Mouse (Mus musculus) olfactory bulb, adult 2 months (tissue): Measurements from ENCODE around the gene Myom1. TPM values are rescaled to one million over a fixed set of nuclear protein-coding genes. Genes with fewer than 3 reads are reported as not detected.

Source experiments
- H3K27ac ChIP-seq: fragments of 200-500 bp; 2 replicates; pipeline ENCODE4 v1.5.1; 2012; ENCODE audit warnings: low read depth, low read length; ENCODE audit not compliant: insufficient read depth
- H3K4me1 ChIP-seq: fragments of 200-500 bp; 2 replicates; pipeline ENCODE4 v1.6.1; 2012; ENCODE audit warnings: low read length; ENCODE audit not compliant: control insufficient read depth, insufficient read depth
- H3K4me3 ChIP-seq: fragments of 200-500 bp; 2 replicates; pipeline ENCODE4 v1.5.1; 2012; ENCODE audit warnings: mild to moderate bottlenecking, low read depth, low read length, moderate library complexity; ENCODE audit not compliant: insufficient read depth
- CTCF ChIP-seq: fragments of 200-500 bp; IDR thresholded peaks from 2 replicates; pipeline ENCODE4 v1.5.1; 2012; ENCODE audit warnings: low read depth, mild to moderate bottlenecking, low read length, moderate library complexity; ENCODE audit not compliant: insufficient read depth
- POLR2A ChIP-seq: fragments of 200-500 bp; IDR thresholded peaks from 2 replicates; pipeline ENCODE4 v1.6.1; 2012; ENCODE audit warnings: mild to moderate bottlenecking, low read depth, low read length, moderate library complexity; ENCODE audit not compliant: insufficient read depth
- WGBS: fragments of 180-500 bp; shearing (Covaris S2); methylation state at CpG from one replicate; pipeline ENCODE4 v1.1.7; 2018; 5-methylcytosine and 5-hydroxymethylcytosine counted together
- polyA plus RNA-seq: library from polyadenylated mRNA; stranded (reverse); fragments of >200 nt; gene quantifications from 2 replicates; pipeline ENCODE4 v1.2.4, GENCODE M21; 2012; ENCODE audit warnings: low replicate concordance; ENCODE audit not compliant: missing spikeins, insufficient read depth, insufficient read length

The Myom1 gene
- polyA plus RNA-seq, 1 experiment, result not detected

DNA sequence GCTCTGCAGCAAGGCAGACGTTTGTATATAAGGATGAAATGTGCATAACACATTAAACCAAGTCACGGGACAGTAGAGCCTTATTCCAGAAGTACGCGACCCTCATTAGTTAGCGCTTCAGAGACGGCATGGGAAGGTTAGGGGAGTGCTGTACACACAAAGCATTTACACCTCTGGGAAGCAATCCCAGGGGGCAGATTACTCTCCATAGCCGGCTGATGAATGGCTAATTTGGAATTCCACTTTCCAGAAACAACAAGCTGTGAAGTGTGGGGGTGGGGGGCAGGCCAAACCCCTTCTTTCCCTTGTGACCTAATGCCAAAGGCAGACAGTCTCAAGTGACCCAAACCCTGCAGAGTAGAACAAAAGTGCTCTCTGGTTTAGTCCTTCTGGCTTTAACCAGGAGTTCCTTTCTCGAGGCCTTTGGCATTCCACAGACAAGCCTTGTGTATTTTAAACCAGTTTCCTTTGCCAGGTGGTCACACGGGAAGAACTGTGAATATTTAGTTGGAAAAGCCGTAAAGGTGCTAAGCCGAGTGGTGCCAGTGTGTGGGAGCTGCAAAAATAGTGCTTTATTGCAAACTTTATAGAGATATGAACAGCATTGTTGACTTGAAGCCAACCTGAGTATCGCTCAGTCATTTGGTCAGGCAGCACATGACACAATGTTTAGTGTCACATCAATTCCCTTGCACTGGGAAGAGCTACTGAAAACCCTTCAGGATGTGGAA is 37.6 kb downstream of the Myom1 start:
- TF ChIP-seq POLR2A (no peak), CTCF (no peak)
- H3K4me1 ChIP-seq, result no peaks in the 10 kb centered on the region
- no peak overlapping the region for H3K27ac ChIP-seq
- no peak overlapping the region for H3K4me3 ChIP-seq
- 54% methylated on average over 12 of the region's 12 CpGs for WGBS

DNA sequence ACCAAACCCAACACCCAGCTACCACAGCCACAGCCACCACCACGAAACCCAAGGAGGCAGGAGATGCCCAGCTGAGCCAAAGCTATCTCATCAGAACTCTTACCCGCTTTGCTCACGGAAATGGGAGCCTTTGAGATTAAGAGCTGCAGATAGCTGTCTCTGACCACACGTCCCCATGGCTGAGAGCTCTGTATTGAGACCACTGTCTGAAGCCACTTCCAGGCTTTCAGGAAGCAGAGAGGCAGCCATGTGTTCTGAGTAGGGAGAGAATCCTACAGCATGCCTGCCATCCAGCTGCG is 38.1 kb downstream of the Myom1 start:
- whole genome bisulfite sequencing, result 82% methylated on average over 5 of the region's 5 CpGs
- Histone ChIP-seq H3K4me3 (no peak overlapping the region), H3K4me1 (no peaks in the 10 kb centered on the region)

DNA sequence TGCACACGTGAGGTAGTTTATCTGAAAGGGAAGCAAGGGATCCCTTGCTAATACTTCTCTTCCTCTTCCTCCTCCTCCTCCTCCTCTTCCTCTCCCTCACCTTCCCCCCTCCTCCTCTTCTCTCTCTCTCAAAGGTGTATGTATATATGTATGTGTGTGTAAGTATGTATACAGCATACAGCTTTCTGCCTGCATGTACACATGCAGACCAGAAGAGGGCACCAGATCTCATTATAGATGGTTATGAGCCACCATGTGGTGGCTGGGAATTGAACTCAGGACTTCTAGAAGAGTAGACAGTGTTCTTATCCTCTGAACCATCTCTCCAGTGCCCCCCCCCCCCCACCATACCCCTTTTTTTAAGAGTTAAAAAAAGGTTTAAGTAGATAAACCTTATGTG is 40.2 kb downstream of the Myom1 start:
- no peaks in the 10 kb centered on the region for H3K4me1 ChIP-seq
- 96% methylated on average over 1 of the region's 1 CpGs for WGBS
- no peak overlapping the region for H3K4me3 ChIP-seq
- H3K27ac ChIP-seq, result no peak overlapping the region
- TF ChIP-seq CTCF, result no peak

More for the DNA sequence above, 38.1 kb downstream of the Myom1 start:
- no peak overlapping the region for H3K27ac ChIP-seq
- TF ChIP-seq CTCF (no peak), POLR2A (no peak)

DNA sequence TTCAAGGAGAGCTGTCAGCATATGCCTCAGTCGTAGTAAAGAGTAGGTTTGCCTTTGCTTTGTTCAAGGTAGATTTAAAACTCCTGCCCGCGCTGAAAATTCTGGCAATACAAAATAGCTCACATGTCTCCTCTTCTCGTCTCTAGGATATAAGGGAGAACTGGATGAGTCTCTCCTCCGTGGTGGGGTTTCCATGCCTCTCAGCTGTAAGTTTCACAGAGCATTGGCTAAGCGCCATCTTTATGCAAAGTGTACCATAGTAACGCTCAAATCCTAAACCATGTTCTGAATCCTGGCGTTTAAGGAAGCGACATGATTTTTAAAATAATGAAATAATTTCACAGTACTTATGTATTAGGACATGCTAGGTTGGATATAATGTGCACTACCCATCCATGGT is 43.2 kb downstream of the Myom1 start:
- no peak overlapping the region for H3K27ac ChIP-seq
- no peaks in the 10 kb centered on the region for H3K4me1 ChIP-seq
- 78% methylated on average over 9 of the region's 9 CpGs for WGBS
- no peak for TF ChIP-seq CTCF
- TF ChIP-seq POLR2A, result no peak
- no peak overlapping the region for H3K4me3 ChIP-seq

DNA sequence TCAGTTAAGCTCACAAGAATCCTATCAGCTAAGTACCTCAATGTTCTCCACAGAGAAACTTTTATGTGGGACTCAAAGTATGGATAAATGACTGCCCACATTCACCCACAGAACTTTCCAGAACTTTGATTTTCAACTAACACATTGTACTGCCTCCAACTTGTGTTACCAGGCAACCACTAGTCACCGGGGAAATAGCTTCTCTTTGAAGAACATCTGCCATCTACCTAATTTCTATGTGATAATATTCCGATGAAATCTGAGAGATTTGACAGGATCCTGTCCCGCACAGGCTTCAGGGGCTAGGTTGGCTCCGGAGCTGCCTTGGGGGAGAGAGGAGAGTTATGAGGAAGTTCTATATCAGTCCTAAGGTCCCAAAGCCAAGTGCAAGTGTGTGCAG is 44.4 kb downstream of the Myom1 start:
- no peaks in the 10 kb centered on the region for H3K4me1 ChIP-seq
- TF ChIP-seq POLR2A (no peak), CTCF (no peak)
- no peak overlapping the region for H3K27ac ChIP-seq
- 80% methylated on average over 4 of the region's 4 CpGs for WGBS
- no peak overlapping the region for H3K4me3 ChIP-seq

DNA sequence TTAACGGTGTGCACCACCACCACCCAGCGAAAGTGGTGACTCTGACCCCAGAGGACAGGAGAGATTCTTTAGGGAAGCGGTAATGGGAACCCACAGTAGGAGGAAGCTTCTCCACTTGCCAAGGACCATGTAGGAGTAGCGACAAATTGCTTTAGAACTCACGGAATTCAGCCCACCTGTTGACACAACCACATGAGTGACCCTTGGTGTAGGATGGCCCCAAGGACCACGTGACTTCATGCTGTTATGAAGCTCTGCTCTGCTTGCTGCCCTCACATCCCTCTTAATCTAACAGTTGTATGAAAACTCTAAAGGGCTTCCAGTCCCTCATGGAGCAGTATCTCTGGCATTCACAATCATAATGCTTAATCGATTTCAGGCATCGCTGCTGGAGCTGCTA is 46.9 kb downstream of the Myom1 start:
- 95% methylated on average over 8 of the region's 8 CpGs for WGBS
- no peaks in the 10 kb centered on the region for H3K4me1 ChIP-seq
- TF ChIP-seq POLR2A, result no peak
- TF ChIP-seq CTCF, result no peak
- no peak overlapping the region for H3K27ac ChIP-seq
- no peak overlapping the region for H3K4me3 ChIP-seq

DNA sequence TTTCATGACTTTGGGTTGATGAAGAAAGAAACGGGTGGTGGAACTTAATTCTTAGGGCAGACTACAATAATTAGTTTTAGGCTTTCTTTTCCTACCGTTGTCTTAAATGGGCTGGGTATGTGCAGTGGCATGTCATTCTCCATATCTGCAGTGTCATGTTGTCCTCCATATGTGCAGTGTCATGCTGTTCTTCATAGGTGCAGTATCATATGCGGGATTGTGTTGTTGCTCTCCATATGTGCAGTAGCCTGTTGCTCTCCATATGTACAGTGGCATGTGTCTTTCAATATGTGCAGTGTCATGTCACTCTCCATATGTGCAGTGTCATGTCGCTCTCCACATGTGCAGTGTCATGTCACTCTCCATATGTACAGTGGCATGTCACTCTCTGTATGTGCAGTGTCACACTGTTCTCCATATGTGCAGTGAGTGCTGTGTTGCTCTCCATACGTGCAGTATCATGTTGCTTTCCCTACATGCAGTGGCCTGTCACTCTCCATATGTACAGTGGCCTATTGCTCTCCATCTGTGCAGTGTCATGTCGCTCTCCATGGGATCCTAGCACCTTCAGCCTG is 50.8 kb downstream of the Myom1 start:
- 90% methylated on average over 6 of the region's 6 CpGs for WGBS
- TF ChIP-seq CTCF, result no peak
- TF ChIP-seq POLR2A, result no peak
- Histone ChIP-seq H3K27ac (no peak overlapping the region), H3K4me1 (no peaks in the 10 kb centered on the region), H3K4me3 (no peak overlapping the region)

DNA sequence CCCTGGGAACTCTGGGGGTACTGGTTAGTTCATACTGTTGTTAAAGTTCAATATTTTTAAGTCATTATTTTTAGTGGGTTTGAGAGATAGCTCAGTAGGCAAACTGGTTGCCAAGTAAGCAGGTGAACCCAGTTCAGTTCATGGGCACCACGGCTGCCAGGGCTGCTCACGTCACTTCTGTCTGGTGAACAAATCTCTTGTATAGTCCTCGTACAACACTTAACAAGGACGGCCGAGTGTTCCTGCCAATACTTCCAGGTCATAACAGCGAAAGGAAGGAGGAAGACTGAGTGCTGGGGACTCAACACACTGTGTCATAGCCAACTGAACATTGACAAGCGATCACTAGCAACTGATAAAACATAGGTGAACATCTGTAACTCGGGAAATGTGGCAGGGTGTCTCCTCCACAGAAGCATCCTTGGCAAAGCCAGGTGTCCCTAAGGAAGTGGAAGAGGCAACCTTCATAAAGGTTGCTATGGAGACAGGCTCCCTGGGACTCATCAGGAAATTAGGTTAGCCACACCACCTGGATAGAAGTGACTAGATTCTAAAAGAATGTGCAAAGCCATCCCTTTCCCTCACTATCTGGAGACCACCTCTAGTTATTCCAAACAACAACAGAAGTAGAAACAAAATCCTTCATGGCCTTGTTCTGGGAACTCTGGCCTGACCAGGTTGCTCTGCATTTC is 52.9 kb downstream of the Myom1 start:
- no peaks in the 10 kb centered on the region for H3K4me1 ChIP-seq
- H3K27ac ChIP-seq, result no peak overlapping the region
- 88% methylated on average over 8 of the region's 8 CpGs for WGBS
- TF ChIP-seq POLR2A (no peak), CTCF (no peak)
- H3K4me3 ChIP-seq, result no peak overlapping the region

DNA sequence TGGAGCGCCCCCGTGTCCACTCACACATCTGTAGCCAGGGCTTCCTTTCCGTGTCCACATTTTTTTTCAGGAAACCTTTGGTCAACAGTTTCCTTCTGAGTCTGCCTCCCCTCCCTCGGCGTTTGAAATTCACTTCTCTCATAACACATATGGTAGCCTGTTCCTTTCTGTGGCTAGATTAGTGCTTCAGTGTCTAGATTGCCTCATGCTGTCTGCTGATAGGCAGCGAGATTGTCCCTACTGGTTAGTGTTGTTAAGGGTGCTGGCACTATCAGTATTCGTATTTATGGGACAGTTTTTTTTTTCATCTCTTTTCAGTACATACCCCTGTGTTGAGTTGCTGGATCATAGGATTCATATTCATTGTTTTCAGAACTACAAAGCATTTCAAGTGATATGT is 54.0 kb downstream of the Myom1 start:
- 87% methylated on average over 7 of the region's 7 CpGs for WGBS
- no peaks in the 10 kb centered on the region; the same call in 1 of the 2 replicates for H3K4me1 ChIP-seq
- H3K27ac ChIP-seq, result no peak overlapping the region
- TF ChIP-seq CTCF, result no peak
- TF ChIP-seq POLR2A, result no peak
- no peak overlapping the region for H3K4me3 ChIP-seq

DNA sequence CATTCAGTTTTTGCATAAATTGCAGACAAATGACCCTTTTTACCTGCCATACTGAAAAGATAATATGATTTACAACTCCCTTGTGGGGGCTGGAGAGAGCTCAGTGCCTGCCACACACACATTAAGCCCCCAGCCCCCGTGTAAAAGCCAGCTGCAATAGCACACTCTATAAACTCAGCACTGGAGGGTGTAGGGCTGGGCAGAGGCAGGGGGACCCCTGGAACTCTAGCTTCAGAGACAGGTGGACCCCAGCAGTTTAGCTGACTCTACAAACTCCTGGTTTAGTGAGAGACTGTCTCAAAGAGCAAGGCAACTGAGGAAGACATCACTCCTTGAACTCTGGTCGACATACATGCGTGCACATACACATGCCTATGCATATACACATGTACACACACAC is 55.3 kb downstream of the Myom1 start:
- no peak for TF ChIP-seq POLR2A
- TF ChIP-seq CTCF, result no peak
- Histone ChIP-seq H3K4me3 (no peak overlapping the region), H3K27ac (no peak overlapping the region), H3K4me1 (no peaks in the 10 kb centered on the region; the same call in 1 of the 2 replicates)
- WGBS, result 83% methylated on average over 3 of the region's 3 CpGs
